Mouse (Mus musculus) embryonic facial prominence, embryonic 11.5 days (tissue): ENCODE data around the gene Exoc4. TPM values are rescaled to one million over a fixed set of nuclear protein-coding genes. Genes with fewer than 3 reads are reported as not detected.

Experiments used
- ATAC-seq: fragments of 200-750 bp; cut with Nextera tagmentation; replicated peaks from 2 replicates; pipeline ENCODE4 v1.8.0; 2017; ENCODE audit warnings: low read depth; ENCODE audit not compliant: insufficient number of reproducible peaks, low FRiP score, low TSS enrichment
- DNase-seq: peaks from one replicate; pipeline ENCODE4 v3.0.0-alpha.2; 2015; ENCODE audit warnings: low spot score
- H3K27ac ChIP-seq: fragments of 300-500 bp; sonication (generic); replicated peaks from 2 replicates; pipeline ENCODE4 v1.5.1; 2014; ENCODE audit warnings: mild to moderate bottlenecking, low read depth, low read length, control low read depth
- H3K27me3 ChIP-seq: fragments of 300-500 bp; sonication (generic); 2 replicates; pipeline ENCODE4 v1.6.1; 2014; ENCODE audit warnings: mild to moderate bottlenecking, low read length, moderate library complexity, mixed read lengths; ENCODE audit not compliant: control insufficient read depth, insufficient read depth
- H3K36me3 ChIP-seq: fragments of 300-500 bp; sonication (generic); replicated peaks from 2 replicates; pipeline ENCODE4 v1.6.1; 2014; ENCODE audit warnings: low read depth, mild to moderate bottlenecking, low read length, moderate library complexity, mixed read lengths; ENCODE audit not compliant: control insufficient read depth, insufficient read depth
- H3K4me1 ChIP-seq: fragments of 300-500 bp; sonication (generic); 2 replicates; pipeline ENCODE4 v1.6.1; 2014; ENCODE audit warnings: low read length, mixed read lengths; ENCODE audit not compliant: control insufficient read depth, insufficient read depth
- H3K4me2 ChIP-seq: fragments of 300-500 bp; sonication (generic); 2 replicates; pipeline ENCODE4 v1.6.1; 2014; ENCODE audit warnings: low read depth, mild to moderate bottlenecking, control low read depth, low read length, moderate library complexity
- H3K4me3 ChIP-seq: fragments of 300-500 bp; sonication (generic); 2 replicates; pipeline ENCODE4 v1.5.1; 2014; ENCODE audit warnings: low read depth, low read length, control low read depth
- H3K9ac ChIP-seq: fragments of 300-500 bp; sonication (generic); replicated peaks from 2 replicates; pipeline ENCODE4 v1.6.1; 2014; ENCODE audit warnings: mild to moderate bottlenecking, control low read depth, low read length
- H3K9me3 ChIP-seq: fragments of 300-500 bp; sonication (generic); replicated peaks from 2 replicates; pipeline ENCODE4 v1.6.1; 2016; ENCODE audit warnings: mild to moderate bottlenecking, low read length, inconsistent platforms, mixed read lengths; ENCODE audit not compliant: control insufficient read depth
- WGBS: fragments of 180-500 bp; shearing (Covaris S2); extraction: QIAGEN DNeasy Blood & Tissue Kit; methylation state at CpG from one replicate; pipeline ENCODE4 v1.1.7; 2014; 5-methylcytosine and 5-hydroxymethylcytosine counted together
- polyA plus RNA-seq: library from polyadenylated mRNA; unstranded; fragments of >200 nt; fragmentation: Nextera tagmentation; extraction: Ambion mirVana; gene quantifications from 2 replicates; pipeline ENCODE4 v1.2.1, GENCODE M21; 2014

Gene Exoc4
- polyA plus RNA-seq, 1 experiment from 2014 or later = 24.8 TPM

- Histone ChIP-seq H3K36me3 (no peaks in the 10 kb centered on the region), H3K4me3 (no peak overlapping the region), H3K4me1 (no peaks in the 10 kb centered on the region), H3K4me2 (no peak overlapping the region), H3K9me3 (no peaks in the 10 kb centered on the region), H3K27ac (no peak overlapping the region), H3K9ac (no peak overlapping the region), H3K27me3 (no peaks in the 10 kb centered on the region)
- ATAC-seq (no peak), DNase-seq (peak; percentile 30)
- WGBS = 46% methylated on average over 3 of the region's 3 CpGs
These were observed 490.0 kb downstream of the Exoc4 start for GRCm38 (mm10) chr6:33738857-33739291.

DNA sequence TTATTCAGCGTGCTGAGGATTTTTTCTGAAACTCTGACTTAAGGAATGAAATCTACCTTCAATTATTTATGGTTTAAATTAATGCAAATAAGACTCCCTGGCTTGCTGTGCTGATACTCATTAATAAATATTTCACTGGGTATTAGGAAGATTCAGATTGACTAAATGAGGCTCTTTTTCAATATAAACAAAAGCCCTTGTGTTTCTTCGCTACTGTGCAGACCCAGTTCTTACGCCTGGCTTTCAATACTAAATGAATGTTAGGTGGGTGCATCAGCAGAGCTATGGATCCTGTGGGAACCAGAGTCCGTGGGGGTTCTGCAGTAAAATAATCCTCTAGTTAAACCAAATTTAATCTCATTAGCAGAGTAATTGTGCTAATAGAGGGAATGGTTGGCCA, 490.4 kb downstream of the Exoc4 start:
- no peak for ATAC-seq
- H3K36me3 ChIP-seq = no peaks in the 10 kb centered on the region
- no peak overlapping the region for H3K9ac ChIP-seq
- no peaks in the 10 kb centered on the region for H3K4me1 ChIP-seq
- DNase-seq = no peak
- H3K4me3 ChIP-seq = no peak overlapping the region
- no peak overlapping the region for H3K27ac ChIP-seq
- H3K27me3 ChIP-seq = no peaks in the 10 kb centered on the region
- no peaks in the 10 kb centered on the region for H3K9me3 ChIP-seq
- no peak overlapping the region for H3K4me2 ChIP-seq
- 69% methylated on average over 4 of the region's 4 CpGs for WGBS

DNA sequence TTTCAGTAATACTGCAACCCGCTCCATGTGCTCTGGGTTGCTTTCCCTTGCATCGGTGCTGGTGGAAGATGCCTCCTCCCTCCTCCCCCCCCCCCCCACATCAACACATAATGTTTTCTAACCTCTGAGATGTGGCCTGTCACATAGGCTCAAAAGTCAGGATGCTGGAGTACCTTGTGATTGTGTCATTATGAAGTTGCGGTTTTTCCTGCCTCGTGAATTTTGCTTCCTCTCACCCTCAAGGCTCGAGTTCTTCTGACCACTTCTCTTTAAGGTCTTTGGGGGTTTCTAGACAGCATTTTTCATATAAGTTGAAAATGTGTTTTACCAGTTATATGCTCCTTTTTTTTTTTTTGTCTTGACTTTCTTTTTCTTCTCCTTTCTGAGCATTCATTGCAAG, 507.1 kb downstream of the Exoc4 start:
- H3K4me1 ChIP-seq = no peaks in the 10 kb centered on the region
- H3K9ac ChIP-seq = no peak overlapping the region
- H3K36me3 ChIP-seq = no peaks in the 10 kb centered on the region
- H3K9me3 ChIP-seq = no peaks in the 10 kb centered on the region
- H3K27ac ChIP-seq = no peak overlapping the region
- DNase-seq = no peak
- ATAC-seq = no peak
- no peak overlapping the region for H3K4me3 ChIP-seq
- H3K27me3 ChIP-seq = no peaks in the 10 kb centered on the region
- H3K4me2 ChIP-seq = no peak overlapping the region
- 88% methylated on average over 5 of the region's 5 CpGs for WGBS

DNA sequence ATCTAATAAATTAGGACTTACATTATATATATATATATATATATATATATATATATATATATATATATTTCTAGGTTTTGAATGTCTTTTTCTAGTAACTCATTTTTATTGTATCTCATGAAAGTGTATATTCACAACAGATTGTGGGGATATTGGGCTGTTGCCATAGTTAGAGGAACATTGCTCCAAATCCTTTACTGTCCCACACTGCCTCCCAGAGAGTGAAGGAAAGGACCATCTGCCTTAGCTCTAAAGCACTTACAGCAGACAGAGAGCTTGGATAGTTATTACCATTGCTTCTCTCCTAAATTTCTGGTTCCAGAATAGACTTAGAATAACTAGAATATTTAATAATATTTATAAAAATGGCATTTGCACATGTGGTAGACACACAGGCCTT, 512.7 kb downstream of the Exoc4 start:
- no peak for DNase-seq
- no peaks in the 10 kb centered on the region for H3K36me3 ChIP-seq
- no peak overlapping the region for H3K4me3 ChIP-seq
- no peak overlapping the region for H3K27ac ChIP-seq
- no peak overlapping the region for H3K9ac ChIP-seq
- no peaks in the 10 kb centered on the region for H3K9me3 ChIP-seq
- no peak for ATAC-seq
- H3K27me3 ChIP-seq = no peaks in the 10 kb centered on the region
- no peaks in the 10 kb centered on the region for H3K4me1 ChIP-seq
- H3K4me2 ChIP-seq = no peak overlapping the region

GRCm38 (mm10) chr6:33763245-33763644, 514.4 kb downstream of the Exoc4 start:
- Histone ChIP-seq H3K27me3 (no peaks in the 10 kb centered on the region), H3K9ac (no peak overlapping the region), H3K4me1 (no peaks in the 10 kb centered on the region), H3K4me2 (no peak overlapping the region), H3K27ac (no peak overlapping the region), H3K9me3 (no peaks in the 10 kb centered on the region), H3K4me3 (no peak overlapping the region), H3K36me3 (no peaks in the 10 kb centered on the region)
- no peak for DNase-seq
- ATAC-seq = no peak
- 76% methylated on average over 4 of the region's 4 CpGs for WGBS

- ATAC-seq (no peak), DNase-seq (no peak)
- Histone ChIP-seq H3K4me1 (no peaks in the 10 kb centered on the region), H3K4me2 (no peak overlapping the region), H3K9me3 (no peaks in the 10 kb centered on the region), H3K27ac (no peak overlapping the region; the same call in 1 of the 2 replicates), H3K36me3 (no peaks in the 10 kb centered on the region), H3K4me3 (no peak overlapping the region), H3K9ac (no peak overlapping the region), H3K27me3 (no peaks in the 10 kb centered on the region)
- 71% methylated on average over 3 of the region's 3 CpGs for WGBS
These were observed 515.1 kb downstream of the Exoc4 start for GRCm38 (mm10) chr6:33763970-33764369.

DNA sequence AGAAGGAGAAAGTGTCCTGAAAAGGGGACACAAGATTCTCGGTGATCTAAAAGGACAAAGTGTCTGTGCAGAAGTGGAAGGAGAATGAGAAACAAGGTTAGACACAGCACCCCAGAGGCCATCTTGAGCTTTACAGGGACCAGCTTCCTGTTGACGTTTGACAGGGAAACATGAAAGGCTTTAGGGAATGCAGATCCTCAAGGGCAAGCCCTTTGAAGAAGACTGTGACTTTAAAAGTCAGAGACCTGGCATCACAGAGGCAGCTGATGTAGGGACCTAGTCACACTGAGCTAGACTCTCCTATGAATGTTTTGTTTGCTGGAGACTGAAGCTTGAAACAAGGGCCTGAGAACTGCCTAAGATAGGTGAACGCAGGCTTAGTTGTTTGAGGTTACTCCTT, 520.4 kb downstream of the Exoc4 start:
- DNase-seq (no peak), ATAC-seq (no peak)
- H3K4me2 ChIP-seq = no peak overlapping the region
- H3K27me3 ChIP-seq = no peaks in the 10 kb centered on the region
- H3K36me3 ChIP-seq = no peaks in the 10 kb centered on the region
- WGBS = 64% methylated on average over 3 of the region's 3 CpGs
- H3K27ac ChIP-seq = no peak overlapping the region
- H3K9ac ChIP-seq = no peak overlapping the region
- H3K9me3 ChIP-seq = no peaks in the 10 kb centered on the region
- H3K4me1 ChIP-seq = no peaks in the 10 kb centered on the region
- no peak overlapping the region for H3K4me3 ChIP-seq

GRCm38 (mm10) chr6:33770021-33770420, 521.1 kb downstream of the Exoc4 start:
- 78% methylated on average over 2 of the region's 2 CpGs for WGBS
- Histone ChIP-seq H3K27me3 (no peaks in the 10 kb centered on the region), H3K9ac (no peak overlapping the region), H3K36me3 (no peaks in the 10 kb centered on the region), H3K4me1 (no peaks in the 10 kb centered on the region), H3K27ac (no peak overlapping the region), H3K4me2 (no peak overlapping the region), H3K4me3 (no peak overlapping the region), H3K9me3 (no peaks in the 10 kb centered on the region)
- no peak for ATAC-seq
- no peak for DNase-seq
